Mouse (Mus musculus): Measurements from ENCODE around the gene Rps6ka5. TPM values are rescaled to one million over a fixed set of nuclear protein-coding genes. Genes with fewer than 3 reads are reported as not detected.

Gene Rps6ka5
- polyA plus RNA-seq (2015; fragmentation: Nextera tagmentation; extraction: Ambion mirVana): 3.9 and 4.7 TPM in 2 replicates

- no peak for ATAC-seq (replicated peaks; ENCODE audit: insufficient number of reproducible peaks, insufficient read depth, low FRiP score, low read depth)
These were observed at the start of gene Rps6ka5 for GRCm38 (mm10) chr12:100726651-100727050. TSS of gene Rps6ka5 (minus strand) at chr12:100726983.

GRCm38 (mm10) chr12:100775911-100776581 lies 49.3 kb upstream of the Rps6ka5 start:
- Histone ChIP-seq H3K4me3 (no peak overlapping the region), H3K27ac (no peak overlapping the region), H3K27me3 (no peaks in the 10 kb centered on the region), H3K9ac (no peak overlapping the region), H3K36me3 (no peaks in the 10 kb centered on the region), H3K4me2 (no peak overlapping the region), H3K4me1 (replicated peaks) (peaks cover 21% of the 10 kb centered on the region), H3K9me3 (replicated peaks) (no peaks in the 10 kb centered on the region)
- WGBS: 63% methylated on average over 8 of the region's 8 CpGs
- ATAC-seq (replicated peaks; ENCODE audit: insufficient number of reproducible peaks, insufficient read depth, low FRiP score, low read depth): no peak

More at GRCm38 (mm10) chr12:100726651-100727050, at the start of gene Rps6ka5:
- 91% methylated on average over 4 of the region's 4 CpGs for WGBS
- no peak within 1 kb of the TSS for H3K9ac ChIP-seq
- no peaks in the 10 kb centered on the region for H3K27me3 ChIP-seq
- peak within 1 kb of the TSS; percentile 92; the same call in 1 of the 2 replicates for H3K4me3 ChIP-seq
- no peak within 1 kb of the TSS for H3K27ac ChIP-seq
- H3K9me3 ChIP-seq (replicated peaks): no peaks in the 10 kb centered on the region
- peak within 1 kb of the TSS; percentile 63 for H3K4me2 ChIP-seq
- peaks cover 17% of the 10 kb centered on the region for H3K4me1 ChIP-seq (replicated peaks)
- no peaks in the 10 kb centered on the region for H3K36me3 ChIP-seq

GRCm38 (mm10) chr12:100775291-100775690 lies 48.5 kb upstream of the Rps6ka5 start:
- Histone ChIP-seq H3K9me3 (replicated peaks) (no peaks in the 10 kb centered on the region), H3K27ac (no peak overlapping the region), H3K36me3 (no peaks in the 10 kb centered on the region), H3K4me3 (no peak overlapping the region), H3K9ac (no peak overlapping the region), H3K4me2 (no peak overlapping the region), H3K4me1 (replicated peaks) (peaks cover 21% of the 10 kb centered on the region), H3K27me3 (no peaks in the 10 kb centered on the region)
- ATAC-seq (replicated peaks; ENCODE audit: insufficient number of reproducible peaks, insufficient read depth, low FRiP score, low read depth): no peak

- no peaks in the 10 kb centered on the region for H3K9me3 ChIP-seq (replicated peaks)
- H3K27me3 ChIP-seq: no peaks in the 10 kb centered on the region
- H3K36me3 ChIP-seq: no peaks in the 10 kb centered on the region
- H3K4me2 ChIP-seq: no peak overlapping the region
- H3K4me1 ChIP-seq (replicated peaks): peaks cover 19% of the 10 kb centered on the region
- H3K4me3 ChIP-seq: no peak overlapping the region
- no peak for ATAC-seq (replicated peaks; ENCODE audit: insufficient number of reproducible peaks, insufficient read depth, low FRiP score, low read depth)
- H3K27ac ChIP-seq: no peak overlapping the region
- H3K9ac ChIP-seq: no peak overlapping the region
- 59% methylated on average over 7 of the region's 7 CpGs for WGBS
These were observed 48.0 kb upstream of the Rps6ka5 start for GRCm38 (mm10) chr12:100774756-100775155.

GRCm38 (mm10) chr12:100772230-100772984 lies 45.6 kb upstream of the Rps6ka5 start:
- 0 out of 2 replicates have a peak, but pooled peaks have one; percentile 31 for ATAC-seq (replicated peaks; ENCODE audit: insufficient number of reproducible peaks, insufficient read depth, low FRiP score, low read depth)
- Histone ChIP-seq H3K4me2 (no peak overlapping the region), H3K9me3 (replicated peaks) (no peaks in the 10 kb centered on the region), H3K27me3 (no peaks in the 10 kb centered on the region), H3K4me3 (no peak overlapping the region), H3K4me1 (replicated peaks) (peaks cover 4% of the 10 kb centered on the region; the same call in 1 of the 2 replicates), H3K27ac (no peak overlapping the region), H3K36me3 (no peaks in the 10 kb centered on the region), H3K9ac (no peak overlapping the region)
- WGBS: 23% methylated on average over 7 of the region's 7 CpGs

GRCm38 (mm10) chr12:100770765-100771164 lies 44.0 kb upstream of the Rps6ka5 start:
- H3K4me1 ChIP-seq (replicated peaks): no peaks in the 10 kb centered on the region; the same call in 1 of the 2 replicates
- H3K27ac ChIP-seq: no peak overlapping the region
- no peaks in the 10 kb centered on the region for H3K27me3 ChIP-seq
- H3K36me3 ChIP-seq: no peaks in the 10 kb centered on the region
- H3K4me3 ChIP-seq: no peak overlapping the region
- no peak for ATAC-seq (replicated peaks; ENCODE audit: insufficient number of reproducible peaks, insufficient read depth, low FRiP score, low read depth)
- no peak overlapping the region for H3K9ac ChIP-seq
- WGBS: 48% methylated on average over 3 of the region's 3 CpGs
- H3K4me2 ChIP-seq: no peak overlapping the region
- no peaks in the 10 kb centered on the region for H3K9me3 ChIP-seq (replicated peaks)

- Histone ChIP-seq H3K27ac (no peak overlapping the region), H3K36me3 (no peaks in the 10 kb centered on the region), H3K9me3 (replicated peaks) (no peaks in the 10 kb centered on the region), H3K4me2 (no peak overlapping the region), H3K4me1 (replicated peaks) (no peaks in the 10 kb centered on the region), H3K27me3 (no peaks in the 10 kb centered on the region), H3K9ac (no peak overlapping the region), H3K4me3 (no peak overlapping the region)
- ATAC-seq (replicated peaks; ENCODE audit: insufficient number of reproducible peaks, insufficient read depth, low FRiP score, low read depth): no peak
- WGBS: 85% methylated on average over 6 of the region's 6 CpGs
These were observed 43.1 kb upstream of the Rps6ka5 start for GRCm38 (mm10) chr12:100769871-100770270.

- H3K27ac ChIP-seq: no peak overlapping the region
- no peak for ATAC-seq (replicated peaks; ENCODE audit: insufficient number of reproducible peaks, insufficient read depth, low FRiP score, low read depth)
These were observed 37.7 kb upstream of the Rps6ka5 start for GRCm38 (mm10) chr12:100764329-100765018.

GRCm38 (mm10) chr12:100762663-100763425 lies 36.1 kb upstream of the Rps6ka5 start:
- no peaks in the 10 kb centered on the region for H3K27me3 ChIP-seq
- H3K4me1 ChIP-seq (replicated peaks): no peaks in the 10 kb centered on the region
- no peak overlapping the region for H3K4me2 ChIP-seq
- no peak overlapping the region for H3K9ac ChIP-seq
- no peak for ATAC-seq (replicated peaks; ENCODE audit: insufficient number of reproducible peaks, insufficient read depth, low FRiP score, low read depth)
- no peaks in the 10 kb centered on the region for H3K36me3 ChIP-seq
- WGBS: 71% methylated on average over 11 of the region's 11 CpGs
- H3K9me3 ChIP-seq (replicated peaks): no peaks in the 10 kb centered on the region
- H3K27ac ChIP-seq: no peak overlapping the region
- H3K4me3 ChIP-seq: no peak overlapping the region

More at GRCm38 (mm10) chr12:100764329-100765018, 37.7 kb upstream of the Rps6ka5 start:
- Histone ChIP-seq H3K36me3 (no peaks in the 10 kb centered on the region), H3K4me1 (replicated peaks) (no peaks in the 10 kb centered on the region), H3K4me3 (no peak overlapping the region), H3K9ac (no peak overlapping the region), H3K4me2 (no peak overlapping the region), H3K9me3 (replicated peaks) (no peaks in the 10 kb centered on the region), H3K27me3 (no peaks in the 10 kb centered on the region)
- 53% methylated on average over 13 of the region's 13 CpGs for WGBS

GRCm38 (mm10) chr12:100757427-100757826 lies 30.6 kb upstream of the Rps6ka5 start:
- ATAC-seq (replicated peaks; ENCODE audit: insufficient number of reproducible peaks, insufficient read depth, low FRiP score, low read depth): no peak
- no peaks in the 10 kb centered on the region for H3K27me3 ChIP-seq
- H3K4me1 ChIP-seq (replicated peaks): no peaks in the 10 kb centered on the region; the same call in 1 of the 2 replicates
- no peak overlapping the region for H3K27ac ChIP-seq
- no peak overlapping the region for H3K9ac ChIP-seq
- 60% methylated on average over 4 of the region's 4 CpGs for WGBS
- no peak overlapping the region for H3K4me3 ChIP-seq
- no peak overlapping the region for H3K4me2 ChIP-seq
- H3K36me3 ChIP-seq: no peaks in the 10 kb centered on the region
- H3K9me3 ChIP-seq (replicated peaks): no peaks in the 10 kb centered on the region

- no peak for ATAC-seq (replicated peaks; ENCODE audit: insufficient number of reproducible peaks, insufficient read depth, low FRiP score, low read depth)
- Histone ChIP-seq H3K4me1 (replicated peaks) (no peaks in the 10 kb centered on the region; the same call in 1 of the 2 replicates), H3K9me3 (replicated peaks) (no peaks in the 10 kb centered on the region), H3K4me2 (no peak overlapping the region), H3K4me3 (no peak overlapping the region), H3K27ac (no peak overlapping the region), H3K9ac (no peak overlapping the region), H3K36me3 (no peaks in the 10 kb centered on the region), H3K27me3 (no peaks in the 10 kb centered on the region)
- 86% methylated on average over 1 of the region's 1 CpGs for WGBS
These were observed 26.9 kb upstream of the Rps6ka5 start for GRCm38 (mm10) chr12:100753716-100754115.
